Mouse (Mus musculus): ENCODE measurements at regions not wholly inside any gene's neighbourhood (a gene's known extent, or its start where the extent isn't known, plus 50 kb on each side); places are given as distances from the start of the nearest gene placed in this dataset.

DNA sequence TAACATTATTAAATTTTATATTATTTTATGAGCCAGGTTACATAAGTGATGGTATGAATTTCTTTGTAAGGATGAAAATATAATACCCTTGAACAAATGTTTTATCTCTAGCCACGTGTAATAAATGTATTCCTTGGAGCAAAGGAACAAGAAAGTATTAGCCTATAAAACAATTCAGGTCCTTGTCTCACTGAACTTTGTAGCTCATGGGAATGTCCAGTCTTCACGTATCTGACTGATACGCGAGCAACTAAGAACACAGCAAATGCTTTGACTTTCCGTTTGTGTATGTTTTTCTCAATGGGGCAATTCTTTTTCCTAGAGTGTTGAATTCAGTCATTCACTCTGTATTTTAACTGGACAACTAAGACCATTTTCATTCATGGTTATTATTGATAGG, 216.9 kb upstream of the Mettl25 start:
- DNase-seq (ENCODE audit: low spot score in 2 of 2): no peak

GRCm38 (mm10) chr10:106038497-106038896, 197.3 kb upstream of the Mettl25 start:
- no peak for DNase-seq (ENCODE audit: low spot score in 2 of 2)

- no peak for DNase-seq (ENCODE audit: low spot score in 2 of 2)
Observed at GRCm38 (mm10) chr10:106038033-106038432, 196.9 kb upstream of the Mettl25 start.

DNA sequence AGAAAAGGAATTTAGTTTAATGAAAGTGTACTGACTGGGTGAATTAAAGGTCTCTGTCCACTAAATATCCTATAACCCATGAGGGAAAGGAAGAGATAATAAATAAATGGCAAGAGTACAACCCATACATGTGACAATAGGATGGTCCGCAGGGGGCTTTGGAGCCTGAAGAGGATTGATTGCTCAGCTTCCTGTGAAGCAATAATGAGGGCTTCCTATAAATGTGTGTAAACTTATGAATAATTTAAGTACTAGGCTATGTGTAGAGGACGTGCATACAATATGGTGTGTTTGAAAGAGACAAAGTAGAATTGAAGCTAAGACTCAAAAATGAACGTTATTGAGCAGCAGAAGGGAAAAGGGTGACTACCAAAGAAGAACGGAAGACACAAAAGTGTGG, 192.2 kb upstream of the Mettl25 start:
- DNase-seq (ENCODE audit: low spot score in 2 of 2): no peak

DNA sequence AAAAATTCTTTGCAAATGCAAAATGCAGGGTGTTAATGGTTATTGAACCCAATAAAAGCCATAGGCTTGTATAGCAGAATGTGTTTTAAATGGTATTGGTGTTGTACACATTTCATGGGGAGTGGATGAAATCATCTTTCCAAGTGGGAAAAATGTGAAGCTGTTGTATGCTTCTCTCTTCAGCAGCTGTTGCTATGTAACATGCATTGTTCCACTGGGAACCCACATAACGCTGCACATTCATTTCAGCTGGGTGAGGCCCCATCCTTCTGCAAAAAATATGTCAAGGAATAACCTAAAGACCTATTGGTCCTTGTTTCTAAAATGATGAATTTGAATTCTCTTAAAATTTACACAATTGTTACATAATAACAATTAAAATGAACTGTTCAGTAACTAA, 183.5 kb upstream of the Mettl25 start:
- no peak for DNase-seq (ENCODE audit: low spot score in 2 of 2)

DNA sequence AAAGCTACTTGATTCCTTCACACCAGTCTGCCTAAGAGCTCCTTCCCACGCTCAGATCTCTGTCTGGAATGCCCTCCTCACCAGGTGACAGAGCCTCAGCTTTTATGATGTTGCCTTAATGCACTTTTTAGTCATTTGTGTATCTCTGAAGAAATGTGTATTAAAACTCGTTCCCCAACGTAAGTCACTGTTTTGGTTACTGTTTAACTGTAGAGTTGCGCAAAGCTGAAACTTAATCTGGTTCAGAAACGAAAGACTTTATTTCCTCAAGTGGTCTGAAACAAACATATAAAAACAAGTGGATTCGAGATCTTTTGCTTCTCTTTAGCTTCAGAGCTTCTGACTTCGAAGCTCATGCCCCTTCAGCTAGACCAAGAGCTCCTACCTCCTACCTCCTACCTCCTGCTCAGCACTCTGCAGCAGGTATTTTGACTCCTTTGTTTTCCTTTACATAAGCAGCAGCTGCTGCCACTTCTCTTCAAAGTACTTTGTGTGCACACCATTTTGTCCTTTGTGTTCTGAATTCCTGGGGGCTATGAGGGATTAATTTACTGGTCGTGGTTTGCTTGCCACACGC, 182.5 kb upstream of the Mettl25 start:
- no peak for DNase-seq (ENCODE audit: low spot score in 2 of 2)

DNA sequence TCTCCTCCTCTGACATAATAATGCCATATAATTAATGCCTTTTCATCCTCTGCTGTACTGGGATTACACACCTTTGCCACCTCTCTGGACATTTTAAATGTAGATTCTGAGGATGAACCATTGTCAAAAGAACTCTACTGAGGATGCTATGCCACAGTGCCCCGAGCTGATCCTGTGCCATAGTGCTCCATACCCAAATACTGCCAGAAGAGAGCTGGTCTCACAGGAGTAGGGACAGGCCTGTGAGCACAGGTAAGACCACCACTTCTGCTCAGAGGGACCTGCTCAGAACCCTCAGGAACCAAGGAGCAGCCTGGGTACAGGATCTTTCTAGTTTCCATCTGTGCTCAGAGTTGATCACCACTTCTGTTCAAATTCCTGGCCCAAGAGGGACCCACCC, 174.8 kb upstream of the Mettl25 start:
- no peak for DNase-seq (ENCODE audit: low spot score in 2 of 2)

DNA sequence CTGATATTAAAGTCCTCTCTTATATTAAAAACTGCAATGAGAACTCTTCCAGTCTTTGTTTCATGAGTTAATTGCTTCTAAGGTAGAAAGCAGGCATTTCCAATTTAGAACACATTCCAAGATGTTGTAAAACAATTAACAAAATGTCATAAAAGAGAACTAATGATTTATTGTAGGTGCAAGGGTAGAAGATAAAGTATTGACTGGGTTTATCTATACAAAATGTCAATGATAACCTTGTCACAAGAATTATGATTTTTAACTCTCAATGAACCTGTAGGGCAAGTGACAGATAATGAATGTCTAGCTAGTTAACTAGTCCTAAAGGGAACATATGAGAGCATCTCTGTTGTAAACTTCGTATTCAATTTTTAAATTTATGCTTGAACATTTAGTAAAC, 174.3 kb upstream of the Mettl25 start:
- DNase-seq (ENCODE audit: low spot score in 2 of 2): no peak

DNA sequence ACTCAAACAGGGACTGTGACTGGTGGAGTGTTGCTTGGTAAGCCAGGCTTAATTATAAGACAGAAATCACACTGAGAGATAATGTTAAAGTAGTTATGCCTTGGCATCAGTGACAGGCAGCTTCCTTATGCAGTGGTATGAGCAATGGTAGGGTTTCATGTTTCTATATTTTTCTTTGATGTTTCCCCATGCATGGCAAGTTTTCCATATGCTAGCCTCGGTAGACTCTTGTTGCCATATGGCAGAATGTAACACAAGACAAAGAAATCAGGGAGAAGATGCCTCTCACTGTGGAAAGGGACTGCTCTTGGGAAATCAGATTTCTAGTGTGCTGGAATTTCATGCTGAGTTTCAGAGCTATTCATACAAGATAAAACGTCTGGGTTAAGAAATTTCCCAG, 169.0 kb upstream of the Mettl25 start:
- DNase-seq (ENCODE audit: low spot score in 2 of 2): peak in 1 of 2 experiments; percentile 2

- DNase-seq (ENCODE audit: low spot score in 2 of 2): no peak
Observed at GRCm38 (mm10) chr10:106007331-106007730, 166.2 kb upstream of the Mettl25 start.

DNA sequence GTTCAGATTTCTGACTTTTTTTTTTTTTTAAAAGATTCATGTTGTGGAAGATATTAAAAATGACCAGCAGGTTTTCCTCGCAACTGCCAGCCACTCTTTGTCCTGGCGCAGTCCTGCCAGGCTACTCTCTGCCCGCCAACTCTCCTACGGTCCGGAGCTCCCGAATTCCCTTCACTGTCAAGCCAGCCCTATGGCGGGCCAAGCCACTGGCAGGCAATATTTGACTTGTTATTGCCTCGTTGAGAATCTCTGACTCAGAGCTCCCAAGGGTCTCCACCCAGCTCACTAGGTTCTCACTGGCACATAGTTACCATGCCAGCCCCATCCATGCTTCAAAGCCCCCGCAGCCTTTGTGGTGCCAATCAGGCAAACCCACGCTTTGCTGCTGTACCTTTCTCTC, 165.7 kb upstream of the Mettl25 start:
- peak in 1 of 2 experiments; percentile 31 for DNase-seq (ENCODE audit: low spot score in 2 of 2)

DNA sequence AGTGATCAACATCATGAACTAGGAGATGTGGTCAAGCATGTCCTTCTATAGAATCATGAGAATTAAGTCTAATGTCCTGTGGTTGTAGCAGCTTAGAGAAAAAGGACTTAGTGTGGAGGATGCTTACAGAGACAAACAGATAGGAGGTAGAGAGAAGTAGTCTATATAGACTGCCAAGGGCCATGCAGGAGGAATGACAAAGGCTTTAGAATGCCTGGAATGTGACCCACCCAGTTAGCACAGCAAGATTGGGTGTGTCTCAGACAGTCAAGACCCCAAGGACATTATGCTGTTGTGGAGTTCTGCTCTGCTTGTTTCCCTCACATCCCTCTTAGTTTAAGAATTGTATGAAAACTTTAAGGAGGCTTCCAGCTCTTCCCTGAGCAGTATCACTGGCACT, 164.9 kb upstream of the Mettl25 start:
- no peak for DNase-seq (ENCODE audit: low spot score in 2 of 2)

DNA sequence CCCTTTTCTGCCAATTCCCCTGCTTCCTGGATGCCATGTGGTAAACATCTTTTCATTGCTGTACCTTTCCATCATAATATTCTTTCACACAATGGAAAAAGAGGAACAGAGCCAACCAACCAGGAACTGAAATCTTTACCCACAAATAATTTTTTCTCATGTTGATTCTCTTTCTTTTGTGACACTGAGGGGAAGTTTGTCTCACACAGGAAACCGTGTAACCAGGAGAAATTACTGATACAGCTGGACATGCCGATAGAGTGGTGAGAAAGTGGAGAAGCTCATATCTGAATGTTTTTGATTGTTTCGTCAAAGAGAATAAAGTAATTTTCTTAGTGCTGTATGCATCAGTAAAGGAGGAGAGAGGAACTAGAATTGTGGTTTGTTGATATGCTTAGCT, 116.3 kb upstream of the Mettl25 start:
- no peak for DNase-seq (ENCODE audit: low spot score in 2 of 2)

DNA sequence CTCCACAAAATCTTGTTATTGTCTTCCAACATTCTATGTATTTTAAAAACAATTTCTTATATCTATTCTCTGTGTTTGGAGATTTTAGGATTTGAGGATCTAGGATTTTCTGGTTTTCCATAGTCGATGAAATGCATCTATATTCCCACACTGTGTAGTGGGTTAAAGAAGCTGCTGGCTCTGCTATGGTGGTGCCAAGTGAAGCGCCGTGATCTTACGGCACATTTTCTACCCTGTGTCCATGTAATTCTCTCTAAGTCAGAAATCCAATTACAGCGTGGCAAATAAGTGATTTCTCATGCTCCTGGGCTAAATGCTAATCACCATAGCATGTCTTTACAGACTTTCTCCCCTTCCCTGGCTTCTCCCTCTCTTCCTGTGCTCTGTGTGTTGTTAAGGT, 92.1 kb upstream of the Mettl25 start:
- no peak for DNase-seq (ENCODE audit: low spot score in 2 of 2)

GRCm38 (mm10) chr10:105932786-105933185, 91.6 kb upstream of the Mettl25 start:
- DNase-seq (ENCODE audit: low spot score in 2 of 2): no peak

DNA sequence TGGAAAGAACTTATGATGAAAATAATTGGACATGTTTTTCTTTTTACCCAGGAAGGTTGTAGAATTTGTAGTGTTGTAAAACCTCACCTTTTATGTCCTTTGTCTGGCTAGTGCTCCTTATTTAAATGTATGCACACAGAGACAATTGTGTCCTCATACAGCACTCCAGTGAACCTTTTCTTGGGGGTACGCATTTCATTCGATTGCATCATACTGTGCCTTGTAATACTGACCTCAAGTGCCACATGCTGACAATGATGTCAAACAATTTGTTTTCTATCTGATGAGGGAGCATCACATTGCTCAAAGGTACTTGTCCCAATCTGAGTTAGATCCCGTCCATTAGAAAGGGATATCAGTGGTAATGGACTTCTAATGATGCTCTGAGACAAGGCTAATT, 86.4 kb upstream of the Mettl25 start:
- no peak for DNase-seq (ENCODE audit: low spot score in 2 of 2)

DNA sequence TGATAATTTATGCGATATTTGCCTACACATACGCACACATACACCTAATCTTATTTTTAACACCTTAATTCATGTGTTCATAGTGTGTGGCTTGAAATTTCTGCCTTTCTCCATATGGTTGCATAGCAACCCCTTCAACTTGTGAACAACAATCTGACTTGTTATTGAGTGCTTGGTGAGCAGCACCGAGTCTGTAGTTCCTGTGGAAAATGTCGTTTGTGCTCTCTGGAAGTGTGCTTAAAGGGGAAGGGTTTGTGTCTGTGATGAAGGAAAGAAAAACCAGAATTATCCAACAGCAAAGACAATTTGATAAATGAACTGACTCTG, 85.7 kb upstream of the Mettl25 start:
- peak in 1 of 2 experiments; percentile 4 for DNase-seq (ENCODE audit: low spot score in 2 of 2)

GRCm38 (mm10) chr10:105926229-105926911, 85.2 kb upstream of the Mettl25 start:
- peak in 1 of 2 experiments; percentile 9 for DNase-seq (ENCODE audit: low spot score in 2 of 2)

DNA sequence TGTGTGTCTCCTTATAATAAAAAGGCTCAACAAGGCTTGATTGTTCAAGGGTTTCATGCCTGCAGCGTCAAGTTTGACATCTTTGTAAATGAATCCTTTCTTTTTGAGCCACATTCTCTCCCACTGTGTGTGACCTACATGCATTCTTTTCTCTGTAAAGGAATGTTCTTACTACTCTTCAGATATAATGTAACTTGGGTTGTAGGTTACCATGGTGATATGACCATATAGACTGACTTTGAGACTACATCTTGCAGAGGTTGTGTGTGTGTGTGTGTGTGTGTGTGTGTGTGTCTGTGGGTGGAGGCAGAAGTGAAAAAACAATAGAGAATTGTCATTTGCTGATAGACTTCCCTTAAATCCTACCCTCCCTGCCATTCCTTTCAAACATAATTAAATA, 58.5 kb upstream of the Mettl25 start:
- no peak for DNase-seq (ENCODE audit: low spot score in 2 of 2)

DNA sequence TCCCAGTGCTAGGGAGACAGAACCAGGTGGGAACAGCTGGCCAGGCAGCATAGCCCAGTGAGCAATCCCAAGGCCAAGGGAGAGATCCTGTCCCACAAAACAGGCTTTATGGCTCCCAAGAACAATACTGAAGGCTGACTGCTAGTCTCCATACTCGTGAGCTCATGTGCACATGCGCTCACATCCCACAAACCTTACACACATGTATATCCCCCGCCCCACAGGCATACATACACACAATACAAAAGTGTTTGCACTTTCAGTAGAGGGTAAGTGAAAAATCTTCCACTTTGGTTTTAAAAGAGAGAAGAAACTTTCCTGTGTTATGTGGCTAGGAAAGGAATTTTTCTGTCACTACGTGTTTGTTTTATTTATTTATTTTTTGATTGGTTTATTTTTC, 58.0 kb upstream of the Mettl25 start:
- DNase-seq (ENCODE audit: low spot score in 2 of 2): no peak
